Mouse (Mus musculus) MEL (cell line): ENCODE data around the gene Scg5. TPM values are rescaled to one million over a fixed set of nuclear protein-coding genes. Genes with fewer than 3 reads are reported as not detected.

Experiments used
- DNase-seq: peaks from one replicate; pipeline ENCODE4 v3.0.0; 2011; ENCODE audit warnings: low read depth, low spot score
- H3K27ac ChIP-seq: 2 replicates; pipeline ENCODE4 v1.5.1; 2012; ENCODE audit warnings: low read depth, mild to moderate bottlenecking, control low read depth, low read length, moderate library complexity; ENCODE audit not compliant: control insufficient read depth
- H3K27me3 ChIP-seq, 2 experiments: fragments of 150-350 bp in 1 of 2; sonication (generic) in 1 of 2; 2 replicates each; pipeline ENCODE4 v1.6.1; 2012; ENCODE audit warnings: low read length in 2 of 2, mild to moderate bottlenecking in 2 of 2, improper control_type of control experiment in 1 of 2, moderate library complexity in 1 of 2; ENCODE audit not compliant: insufficient read depth in 2 of 2, control insufficient read depth in 1 of 2
- H3K36me3 ChIP-seq, 2 experiments: 2 replicates each; pipeline ENCODE4 v1.6.1; 2012 to 2014; ENCODE audit warnings: low read length in 2 of 2, improper control_type of control experiment in 1 of 2, inconsistent platforms in 1 of 2, mild to moderate bottlenecking in 1 of 2; ENCODE audit not compliant: insufficient read depth in 2 of 2, control insufficient read depth in 1 of 2
- H3K4me1 ChIP-seq, 2 experiments: fragments of 150-350 bp in 1 of 2; sonication (generic) in 1 of 2; 2 replicates each; pipeline ENCODE4 v1.6.1; 2012; ENCODE audit warnings: low read length in 2 of 2, improper control_type of control experiment in 1 of 2, mild to moderate bottlenecking in 1 of 2; ENCODE audit not compliant: insufficient read depth in 2 of 2, control insufficient read depth in 1 of 2
- H3K4me3 ChIP-seq, 2 experiments: fragments of 150-350 bp in 1 of 2; sonication (generic) in 1 of 2; 2 replicates each; pipeline ENCODE4 v1.5.1; 2012; ENCODE audit warnings: low read depth in 2 of 2, low read length in 2 of 2, mild to moderate bottlenecking in 2 of 2, moderate library complexity in 2 of 2, control low read depth in 1 of 2, improper control_type of control experiment in 1 of 2; ENCODE audit not compliant: control insufficient read depth in 1 of 2, insufficient read depth in 1 of 2
- H3K79me2 ChIP-seq: 2 replicates; pipeline ENCODE4 v1.6.1; 2012; ENCODE audit warnings: mild to moderate bottlenecking, low read length, moderate library complexity; ENCODE audit not compliant: control insufficient read depth, poor library complexity, insufficient read depth
- H3K9ac ChIP-seq: 2 replicates; pipeline ENCODE4 v1.6.1; 2012; ENCODE audit warnings: low read depth, mild to moderate bottlenecking, control low read depth, low read length, moderate library complexity; ENCODE audit not compliant: control insufficient read depth, poor library complexity, severe bottlenecking
- H3K9me3 ChIP-seq: fragments of 150-350 bp; sonication (generic); replicated peaks from 2 replicates; pipeline ENCODE4 v1.6.1; 2012; ENCODE audit warnings: mild to moderate bottlenecking, low read length, improper control_type of control experiment, moderate library complexity; ENCODE audit not compliant: insufficient read depth
- ETS1 ChIP-seq: IDR thresholded peaks from 2 replicates; pipeline ENCODE4 v1.6.1; 2012; ENCODE audit warnings: low read depth, mild to moderate bottlenecking, inconsistent platforms, low read length, improper control_type of control experiment, moderate library complexity
- JUND ChIP-seq: IDR thresholded peaks from 2 replicates; pipeline ENCODE4 v1.6.1; 2011; ENCODE audit warnings: low read depth, mild to moderate bottlenecking, improper control_type of control experiment, low read length
- MAX ChIP-seq: IDR thresholded peaks from 2 replicates; pipeline ENCODE4 v1.6.1; 2011; ENCODE audit warnings: low read length, improper control_type of control experiment
- NELFE ChIP-seq: IDR thresholded peaks from 2 replicates; pipeline ENCODE4 v1.6.1; 2011; ENCODE audit warnings: low read depth, low read length, improper control_type of control experiment
- NRF1 ChIP-seq: IDR thresholded peaks from 2 replicates; pipeline ENCODE4 v1.6.1; 2014; ENCODE audit warnings: low read depth, mild to moderate bottlenecking, inconsistent platforms, low read length, improper control_type of control experiment, moderate library complexity; ENCODE audit not compliant: poor library complexity, insufficient read depth, severe bottlenecking
- POLR2AphosphoS5 ChIP-seq: IDR thresholded peaks from 2 replicates; pipeline ENCODE4 v1.6.1; 2012; ENCODE audit warnings: low read depth, borderline replicate concordance, mild to moderate bottlenecking, inconsistent platforms, low read length, moderate library complexity, mixed read lengths
- TBP ChIP-seq: IDR thresholded peaks from 2 replicates; pipeline ENCODE4 v1.8.0; 2011; ENCODE audit warnings: low read depth, low read length, improper control_type of control experiment
- UBTF ChIP-seq: IDR thresholded peaks from 2 replicates; pipeline ENCODE4 v1.6.1; 2012; ENCODE audit warnings: low read depth, mild to moderate bottlenecking, inconsistent platforms, low read length, improper control_type of control experiment, moderate library complexity, borderline replicate concordance; ENCODE audit not compliant: insufficient read depth
- ZKSCAN1 ChIP-seq: IDR thresholded peaks from 2 replicates; pipeline ENCODE4 v1.6.1; 2012; ENCODE audit warnings: low read depth, mild to moderate bottlenecking, inconsistent platforms, low read length, improper control_type of control experiment, moderate library complexity
- ZMIZ1 ChIP-seq: IDR thresholded peaks from 2 replicates; pipeline ENCODE4 v1.6.1; 2012; ENCODE audit warnings: low read depth, mild to moderate bottlenecking, inconsistent platforms, low read length, improper control_type of control experiment, moderate library complexity
- polyA plus RNA-seq, 2 experiments: library from polyadenylated mRNA; stranded (reverse) in 1 of 2; unstranded in 1 of 2; fragments of >175 nt in 1 of 2; fragments of >200 nt in 1 of 2; gene quantifications; 2 replicates each; pipeline versions ENCODE4 v1.2.1 to v1.2.4; 2012; ENCODE audit warnings: low replicate concordance in 2 of 2, low read depth in 1 of 2; ENCODE audit not compliant: insufficient read length in 2 of 2, insufficient read depth in 1 of 2, missing spikeins in 1 of 2
- total RNA-seq: library from RNA; depleted of rRNA; stranded (reverse); fragments of 300-350 nt; gene quantifications from 2 replicates; pipeline ENCODE4 v1.2.3, GENCODE M21; 2012; rRNA removed

Gene Scg5
- total and polyA plus RNA-seq, 3 experiments, result 0.17 to 0.31 TPM; not detected in 1

DNA sequence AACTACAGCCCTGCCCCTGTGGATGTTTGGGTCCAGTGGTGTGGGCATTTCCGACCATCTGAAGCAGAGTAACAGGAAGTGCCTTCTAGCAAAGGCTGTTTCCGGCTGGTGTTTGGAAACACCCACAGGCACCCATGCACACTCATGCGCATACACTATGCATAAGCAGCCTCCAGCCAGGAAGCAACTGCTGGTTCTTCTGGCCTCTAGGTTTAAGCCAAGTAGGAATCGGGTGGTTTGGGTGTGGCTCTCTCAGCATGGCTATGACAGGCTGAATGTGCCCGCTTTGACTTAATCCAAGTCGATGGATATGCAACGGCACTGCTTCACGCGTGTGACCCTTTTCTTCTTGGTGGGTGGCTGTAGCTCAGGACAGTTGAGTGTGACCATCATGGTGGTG, 79.6 kb downstream of the Scg5 start:
- TF ChIP-seq NELFE, result no peak
- TF ChIP-seq ZMIZ1, result no peak
- TF ChIP-seq TBP, result no peak
- no peak for DNase-seq

DNA sequence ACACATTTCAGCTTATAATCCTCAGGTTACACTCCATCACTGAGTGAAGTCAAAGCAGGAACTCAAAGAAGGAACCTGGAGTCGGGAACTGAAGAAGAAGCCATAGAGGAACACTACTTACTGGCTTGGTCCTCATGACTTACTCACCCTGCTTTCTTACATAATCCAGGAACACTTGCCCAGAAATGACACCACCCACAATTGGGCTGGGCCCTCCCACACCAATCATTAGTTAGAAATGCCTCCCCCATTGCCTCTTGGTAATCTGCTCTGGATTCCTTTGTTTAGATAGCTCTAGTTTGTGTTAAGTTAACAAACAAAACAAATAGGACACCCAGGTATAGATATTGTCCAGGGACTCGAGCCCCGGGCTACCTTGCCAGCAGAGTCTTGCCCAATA, 100.3 kb downstream of the Scg5 start:
- no peaks in the 10 kb centered on the region for H3K4me1 ChIP-seq
- TF ChIP-seq JUND (no peak), NRF1 (no peak), ETS1 (no peak), ZKSCAN1 (no peak), MAX (no peak), UBTF (no peak), POLR2AphosphoS5 (no peak)
- TF ChIP-seq, all 39 proteins: peak for 0
- no peak for DNase-seq
- Histone ChIP-seq H3K9ac (no peak overlapping the region), H3K36me3 (no peaks in the 10 kb centered on the region), H3K4me3 (no peak overlapping the region), H3K27me3 (no peaks in the 10 kb centered on the region), H3K79me2 (no peaks in the 10 kb centered on the region), H3K9me3 (no peaks in the 10 kb centered on the region), H3K27ac (no peak overlapping the region)

More for the DNA sequence above, 79.6 kb downstream of the Scg5 start:
- no peak overlapping the region for H3K4me3 ChIP-seq
- H3K27ac ChIP-seq, result no peak overlapping the region
- H3K36me3 ChIP-seq, result no peaks in the 10 kb centered on the region
- no peak overlapping the region for H3K9ac ChIP-seq
- no peaks in the 10 kb centered on the region for H3K79me2 ChIP-seq
- no peaks in the 10 kb centered on the region for H3K27me3 ChIP-seq
- no peaks in the 10 kb centered on the region for H3K9me3 ChIP-seq
- H3K4me1 ChIP-seq, result no peaks in the 10 kb centered on the region

Other genes with a start within 250 kb of the Scg5 start
- not detected in 2 replicates for gene Grem1, start 70.5 kb downstream of the Scg5 start, total RNA-seq
- not detected for gene Grem1, start 70.5 kb downstream of the Scg5 start, polyA plus RNA-seq
- 24.3 and 24.9 TPM in 2 replicates for gene Arhgap11a, start 19.5 kb upstream of the Scg5 start, total RNA-seq
- 10 to 100 TPM; 29.7 to 43.1 TPM for gene Arhgap11a, start 19.5 kb upstream of the Scg5 start, polyA plus RNA-seq
- not detected in 2 replicates for gene Gjd2, start 184.5 kb upstream of the Scg5 start, total RNA-seq
- gene Gjd2, start 184.5 kb upstream of the Scg5 start, polyA plus RNA-seq, result not detected
- gene Actc1, start 224.4 kb upstream of the Scg5 start, total RNA-seq, result 0.10 TPM in 1 of 2 replicates, not detected in the other
- gene Actc1, start 224.4 kb upstream of the Scg5 start, polyA plus RNA-seq, result not detected